Mouse (Mus musculus): ENCODE measurements around the gene Pkn3. TPM values are rescaled to one million over a fixed set of nuclear protein-coding genes. Genes with fewer than 3 reads are reported as not detected.
A peak's percentile ranks its signal among the peaks of the same experiment; 100 is the strongest.

Pkn3 gene
- polyA plus RNA-seq, 1 experiment from 2014 or later, result 13.5 TPM

- Histone ChIP-seq H3K4me1 (ENCODE audit: insufficient read depth, low read length) (peaks cover 14% of the 10 kb centered on the region), H3K9ac (replicated peaks; ENCODE audit: low read length) (no peak overlapping the region), H3K4me3 (ENCODE audit: low read length) (no peak overlapping the region), H3K36me3 (ENCODE audit: insufficient read depth, low read length) (peaks cover 20% of the 10 kb centered on the region), H3K9me3 (ENCODE audit: low read length) (no peaks in the 10 kb centered on the region), H3K27ac (ENCODE audit: low read length) (no peak overlapping the region), H3K27me3 (ENCODE audit: insufficient read depth, low read length) (no peaks in the 10 kb centered on the region), H3K4me2 (replicated peaks; ENCODE audit: low read depth, low read length) (no peak overlapping the region)
- ATAC-seq (ENCODE audit: low FRiP score, low TSS enrichment), result no peak
- WGBS, result 39% methylated on average over 3 of the region's 3 CpGs
Measured at GRCm38 (mm10) chr2:30075625-30076024, 1.9 kb upstream of the Pkn3 start.

GRCm38 (mm10) chr2:30076439-30076838, 1.0 kb upstream of the Pkn3 start:
- Histone ChIP-seq H3K4me2 (replicated peaks; ENCODE audit: low read depth, low read length) (no peak overlapping the region), H3K4me1 (ENCODE audit: insufficient read depth, low read length) (peaks cover 14% of the 10 kb centered on the region), H3K36me3 (ENCODE audit: insufficient read depth, low read length) (peaks cover 18% of the 10 kb centered on the region), H3K4me3 (ENCODE audit: low read length) (no peak overlapping the region), H3K9me3 (ENCODE audit: low read length) (no peaks in the 10 kb centered on the region), H3K9ac (replicated peaks; ENCODE audit: low read length) (no peak overlapping the region), H3K27ac (ENCODE audit: low read length) (no peak overlapping the region), H3K27me3 (ENCODE audit: insufficient read depth, low read length) (no peaks in the 10 kb centered on the region)
- WGBS, result 91% methylated on average over 8 of the region's 9 CpGs
- no peak for ATAC-seq (ENCODE audit: low FRiP score, low TSS enrichment)

- 68% methylated on average over 6 of the region's 6 CpGs for WGBS
- Histone ChIP-seq H3K27me3 (ENCODE audit: insufficient read depth, low read length) (no peaks in the 10 kb centered on the region), H3K36me3 (ENCODE audit: insufficient read depth, low read length) (peaks cover 16% of the 10 kb centered on the region), H3K9ac (replicated peaks; ENCODE audit: low read length) (peak overlapping the region; percentile 42; the same call in 1 of the 2 replicates), H3K4me2 (replicated peaks; ENCODE audit: low read depth, low read length) (peak overlapping the region; percentile 93), H3K4me3 (ENCODE audit: low read length) (peak overlapping the region; percentile 63), H3K27ac (ENCODE audit: low read length) (peak overlapping the region; percentile 84), H3K4me1 (ENCODE audit: insufficient read depth, low read length) (peaks cover 14% of the 10 kb centered on the region), H3K9me3 (ENCODE audit: low read length) (no peaks in the 10 kb centered on the region)
- peak; percentile 29 for ATAC-seq (ENCODE audit: low FRiP score, low TSS enrichment)
Measured at GRCm38 (mm10) chr2:30076959-30077358, 525 bp upstream of the Pkn3 start.

- peaks cover 14% of the 10 kb centered on the region for H3K4me1 ChIP-seq (ENCODE audit: insufficient read depth, low read length)
- no peaks in the 10 kb centered on the region for H3K9me3 ChIP-seq (ENCODE audit: low read length)
- H3K4me3 ChIP-seq (ENCODE audit: low read length), result peak overlapping the region; percentile 63
- peak overlapping the region; percentile 66 for H3K9ac ChIP-seq (replicated peaks; ENCODE audit: low read length)
- peaks cover 7% of the 10 kb centered on the region; the same call in 1 of the 2 replicates for H3K36me3 ChIP-seq (ENCODE audit: insufficient read depth, low read length)
- peak overlapping the region; percentile 84 for H3K27ac ChIP-seq (ENCODE audit: low read length)
- peak overlapping the region; percentile 93 for H3K4me2 ChIP-seq (replicated peaks; ENCODE audit: low read depth, low read length)
- ATAC-seq (ENCODE audit: low FRiP score, low TSS enrichment), result no peak; the same call in 1 of the 2 replicates
- H3K27me3 ChIP-seq (ENCODE audit: insufficient read depth, low read length), result no peaks in the 10 kb centered on the region
- 17% methylated on average over 10 of the region's 10 CpGs for WGBS
Measured at GRCm38 (mm10) chr2:30078349-30078712, 847 bp downstream of the Pkn3 start.

- peaks cover 14% of the 10 kb centered on the region for H3K4me1 ChIP-seq (ENCODE audit: insufficient read depth, low read length)
- H3K9me3 ChIP-seq (ENCODE audit: low read length), result no peaks in the 10 kb centered on the region
- 69% methylated on average over 4 of the region's 4 CpGs for WGBS
- no peaks in the 10 kb centered on the region for H3K27me3 ChIP-seq (ENCODE audit: insufficient read depth, low read length)
- H3K4me2 ChIP-seq (replicated peaks; ENCODE audit: low read depth, low read length), result peak overlapping the region; percentile 93
- H3K4me3 ChIP-seq (ENCODE audit: low read length), result peak overlapping the region; percentile 63
- H3K36me3 ChIP-seq (ENCODE audit: insufficient read depth, low read length), result peaks cover 4% of the 10 kb centered on the region; the same call in 1 of the 2 replicates
- ATAC-seq (ENCODE audit: low FRiP score, low TSS enrichment), result no peak
- H3K9ac ChIP-seq (replicated peaks; ENCODE audit: low read length), result peak overlapping the region; percentile 66
- H3K27ac ChIP-seq (ENCODE audit: low read length), result peak overlapping the region; percentile 84
Measured at GRCm38 (mm10) chr2:30078760-30079159, 1.3 kb downstream of the Pkn3 start.

- Histone ChIP-seq H3K27me3 (ENCODE audit: insufficient read depth, low read length) (no peaks in the 10 kb centered on the region), H3K4me3 (ENCODE audit: low read length) (no peak overlapping the region), H3K9me3 (ENCODE audit: low read length) (no peaks in the 10 kb centered on the region), H3K36me3 (ENCODE audit: insufficient read depth, low read length) (no peaks in the 10 kb centered on the region), H3K9ac (replicated peaks; ENCODE audit: low read length) (no peak overlapping the region), H3K4me2 (replicated peaks; ENCODE audit: low read depth, low read length) (no peak overlapping the region), H3K4me1 (ENCODE audit: insufficient read depth, low read length) (peaks cover 18% of the 10 kb centered on the region), H3K27ac (ENCODE audit: low read length) (no peak overlapping the region)
- 84% methylated on average over 15 of the region's 15 CpGs for WGBS
- ATAC-seq (ENCODE audit: low FRiP score, low TSS enrichment), result no peak
Measured at GRCm38 (mm10) chr2:30080181-30080800, 2.8 kb downstream of the Pkn3 start.

- Histone ChIP-seq H3K9ac (replicated peaks; ENCODE audit: low read length) (no peak overlapping the region; the same call in 1 of the 2 replicates), H3K4me1 (ENCODE audit: insufficient read depth, low read length) (0 out of 2 replicates have a peak, but pooled peaks cover 4% of the 10 kb centered on the region), H3K4me2 (replicated peaks; ENCODE audit: low read depth, low read length) (no peak overlapping the region; the same call in 1 of the 2 replicates), H3K27me3 (ENCODE audit: insufficient read depth, low read length) (no peaks in the 10 kb centered on the region), H3K36me3 (ENCODE audit: insufficient read depth, low read length) (no peaks in the 10 kb centered on the region), H3K9me3 (ENCODE audit: low read length) (no peaks in the 10 kb centered on the region), H3K4me3 (ENCODE audit: low read length) (peak overlapping the region; percentile 24; the same call in 1 of the 2 replicates), H3K27ac (ENCODE audit: low read length) (no peak overlapping the region)
- 40% methylated on average over 5 of the region's 5 CpGs for WGBS
- ATAC-seq (ENCODE audit: low FRiP score, low TSS enrichment), result no peak
Measured at GRCm38 (mm10) chr2:30084113-30084512, 6.6 kb downstream of the Pkn3 start.

- no peak; the same call in 1 of the 2 replicates for ATAC-seq (ENCODE audit: low FRiP score, low TSS enrichment)
- H3K9ac ChIP-seq (replicated peaks; ENCODE audit: low read length), result no peak overlapping the region; the same call in 1 of the 2 replicates
Measured at GRCm38 (mm10) chr2:30084632-30085031, 7.1 kb downstream of the Pkn3 start.

GRCm38 (mm10) chr2:30087310-30087709, 9.8 kb downstream of the Pkn3 start:
- H3K4me3 ChIP-seq (ENCODE audit: low read length), result no peak overlapping the region
- H3K27ac ChIP-seq (ENCODE audit: low read length), result no peak overlapping the region
- ATAC-seq (ENCODE audit: low FRiP score, low TSS enrichment), result no peak
- H3K9ac ChIP-seq (replicated peaks; ENCODE audit: low read length), result no peak overlapping the region
- no peaks in the 10 kb centered on the region for H3K27me3 ChIP-seq (ENCODE audit: insufficient read depth, low read length)
- H3K9me3 ChIP-seq (ENCODE audit: low read length), result no peaks in the 10 kb centered on the region
- H3K4me2 ChIP-seq (replicated peaks; ENCODE audit: low read depth, low read length), result no peak overlapping the region
- H3K4me1 ChIP-seq (ENCODE audit: insufficient read depth, low read length), result peaks cover 4% of the 10 kb centered on the region; the same call in 1 of the 2 replicates
- 88% methylated on average over 4 of the region's 4 CpGs for WGBS
- peaks cover 8% of the 10 kb centered on the region; the same call in 1 of the 2 replicates for H3K36me3 ChIP-seq (ENCODE audit: insufficient read depth, low read length)

More at GRCm38 (mm10) chr2:30084632-30085031, 7.1 kb downstream of the Pkn3 start:
- Histone ChIP-seq H3K4me1 (ENCODE audit: insufficient read depth, low read length) (0 out of 2 replicates have a peak, but pooled peaks cover 4% of the 10 kb centered on the region), H3K9me3 (ENCODE audit: low read length) (no peaks in the 10 kb centered on the region), H3K27me3 (ENCODE audit: insufficient read depth, low read length) (no peaks in the 10 kb centered on the region), H3K4me3 (ENCODE audit: low read length) (peak overlapping the region; percentile 24), H3K27ac (ENCODE audit: low read length) (no peak overlapping the region), H3K36me3 (ENCODE audit: insufficient read depth, low read length) (no peaks in the 10 kb centered on the region), H3K4me2 (replicated peaks; ENCODE audit: low read depth, low read length) (peak overlapping the region; percentile 50)
- 15% methylated on average over 12 of the region's 12 CpGs for WGBS

- Histone ChIP-seq H3K4me2 (replicated peaks; ENCODE audit: low read depth, low read length) (no peak overlapping the region), H3K4me1 (ENCODE audit: insufficient read depth, low read length) (peaks cover 20% of the 10 kb centered on the region; the same call in 1 of the 2 replicates), H3K27me3 (ENCODE audit: insufficient read depth, low read length) (no peaks in the 10 kb centered on the region), H3K9ac (replicated peaks; ENCODE audit: low read length) (no peak overlapping the region), H3K36me3 (ENCODE audit: insufficient read depth, low read length) (peaks cover 10% of the 10 kb centered on the region; the same call in 1 of the 2 replicates), H3K27ac (ENCODE audit: low read length) (no peak overlapping the region), H3K4me3 (ENCODE audit: low read length) (no peak overlapping the region), H3K9me3 (ENCODE audit: low read length) (no peaks in the 10 kb centered on the region)
- ATAC-seq (ENCODE audit: low FRiP score, low TSS enrichment), result no peak
- 95% methylated on average over 12 of the region's 12 CpGs for WGBS
Measured at GRCm38 (mm10) chr2:30091521-30091920, 14.0 kb downstream of the Pkn3 start.

Data from kidney, embryonic 16.5 days (tissue).